Mouse (Mus musculus) ovary, adult 2 months (tissue): ENCODE data around the gene Gm5269. TPM values are rescaled to one million over a fixed set of nuclear protein-coding genes. Genes with fewer than 3 reads are reported as not detected.

Source experiments
- polyA plus RNA-seq: library from polyadenylated mRNA; depleted of rRNA; stranded (reverse); fragments of >200 nt; gene quantifications from 2 replicates; pipeline ENCODE4 v1.2.3, GENCODE M21; 2012; rRNA removed

Gm5269 gene
- not detected in 2 replicates for polyA plus RNA-seq

GRCm38 (mm10) chr1:45890173-45890572 lies at the start of gene Gm5269:
Gene Gm5269, minus strand, starts transcription at chr1:45890273.

GRCm38 (mm10) chr1:45926393-45926763 lies 36.3 kb upstream of the Gm5269 start, which contains the start of gene Slc40a1:
Gene Slc40a1, minus strand, starts transcription at chr1:45926523.

Other genes with a start within 250 kb of the Gm5269 start
- 65.4 and 91.6 TPM in 2 replicates for gene Wdr75, start 95.1 kb downstream of the Gm5269 start, polyA plus RNA-seq
- 8.9 and 11.1 TPM in 2 replicates for gene Slc40a1, start 36.2 kb upstream of the Gm5269 start, polyA plus RNA-seq
- gene Dnah7b, start 176.0 kb upstream of the Gm5269 start, polyA plus RNA-seq, result 1.4 and 2.0 TPM in 2 replicates